Comparison of ENCODE assay signal across 8 mouse cellular contexts in genomic region chr7:15912183-15912582, GRCm38 (mm10). TPM values are rescaled to one million over a fixed set of nuclear protein-coding genes. Genes with fewer than 3 reads are reported as not detected.
DNase-seq lines count a peak whose midpoint lies in the region; ATAC-seq and TF ChIP-seq lines count a peak whose summit lies in the region.

No protein-coding gene starts in this region.

- no peaks in the 10 kb centered on the region for H3K9me3 ChIP-seq in embryonic facial prominence, embryonic 11.5 days (replicated peaks; ENCODE audit: control insufficient read depth, low read length)
- H3K9me3 ChIP-seq in heart, embryonic 11.5 days (replicated peaks; ENCODE audit: control insufficient read depth, low read length) = no peaks in the 10 kb centered on the region
- no peaks in the 10 kb centered on the region for H3K9me3 ChIP-seq in neural tube, embryonic 15.5 days (replicated peaks)

- no peak overlapping the region for H3K27ac ChIP-seq in embryonic facial prominence, embryonic 11.5 days (replicated peaks; ENCODE audit: low read depth, low read length)
- H3K27ac ChIP-seq in heart, embryonic 11.5 days (ENCODE audit: low read depth, low read length) = no peak overlapping the region
- no peak overlapping the region for H3K27ac ChIP-seq in neural tube, embryonic 15.5 days (replicated peaks)
- no peak overlapping the region for H3K27ac ChIP-seq in testis, adult 2 months (ENCODE audit: control insufficient read depth, insufficient read depth, low read depth, low read length)

- H3K4me2 ChIP-seq in embryonic facial prominence, embryonic 11.5 days (ENCODE audit: low read depth, low read length) = no peak overlapping the region
- no peak overlapping the region for H3K4me2 ChIP-seq in heart, embryonic 11.5 days
- H3K4me2 ChIP-seq in neural tube, embryonic 15.5 days = no peak overlapping the region

- no peak overlapping the region for H3K9ac ChIP-seq in embryonic facial prominence, embryonic 11.5 days (replicated peaks; ENCODE audit: low read length)
- no peak overlapping the region for H3K9ac ChIP-seq in heart, embryonic 11.5 days (ENCODE audit: low read depth, low read length)
- H3K9ac ChIP-seq in neural tube, embryonic 15.5 days (replicated peaks) = no peak overlapping the region

- H3K36me3 ChIP-seq in embryonic facial prominence, embryonic 11.5 days (replicated peaks; ENCODE audit: control insufficient read depth, insufficient read depth, low read depth, low read length) = no peaks in the 10 kb centered on the region
- 0 out of 2 replicates have a peak, but pooled peaks cover 4% of the 10 kb centered on the region for H3K36me3 ChIP-seq in heart, embryonic 11.5 days (ENCODE audit: control insufficient read depth, insufficient read depth, low read length)
- H3K36me3 ChIP-seq in neural tube, embryonic 15.5 days = peaks cover 11% of the 10 kb centered on the region
- no peaks in the 10 kb centered on the region for H3K36me3 ChIP-seq in testis, adult 2 months (ENCODE audit: control insufficient read depth, insufficient read depth, low read length)

- peak; percentile 73 for ATAC-seq in CD4-positive, CD25-positive, alpha-beta regulatory T cell, adult 4 months
- ATAC-seq in embryonic facial prominence, embryonic 11.5 days (replicated peaks; ENCODE audit: insufficient number of reproducible peaks, low FRiP score, low TSS enrichment, low read depth) = peak; percentile 70
- peak; percentile 56 for ATAC-seq in heart, embryonic 11.5 days (replicated peaks; ENCODE audit: insufficient number of reproducible peaks, low FRiP score, low TSS enrichment)
- peak; percentile 43; the same call in 1 of the 2 replicates for ATAC-seq in neural tube, embryonic 15.5 days (ENCODE audit: low FRiP score)

- H3K4me3 ChIP-seq in embryonic facial prominence, embryonic 11.5 days (ENCODE audit: low read depth, low read length) = no peak overlapping the region
- no peak overlapping the region for H3K4me3 ChIP-seq in heart, embryonic 11.5 days (ENCODE audit: low read depth, low read length)
- H3K4me3 ChIP-seq in neural tube, embryonic 15.5 days (replicated peaks) = no peak overlapping the region
- no peak overlapping the region for H3K4me3 ChIP-seq in testis, adult 2 months (ENCODE audit: control insufficient read depth, low read depth, low read length)

- TF ChIP-seq POLR2A in testis, adult 2 months (IDR thresholded peaks at IDR 0.05; ENCODE audit: control insufficient read depth, low read depth, low read length) = no peak

- H3K27me3 ChIP-seq in embryonic facial prominence, embryonic 11.5 days (ENCODE audit: control insufficient read depth, insufficient read depth, low read length) = no peaks in the 10 kb centered on the region
- no peaks in the 10 kb centered on the region for H3K27me3 ChIP-seq in heart, embryonic 11.5 days (ENCODE audit: control insufficient read depth, insufficient read depth, low read length)
- H3K27me3 ChIP-seq in neural tube, embryonic 15.5 days (replicated peaks) = no peaks in the 10 kb centered on the region
- H3K27me3 ChIP-seq in testis, adult 2 months (ENCODE audit: control insufficient read depth, insufficient read depth, low read length) = no peaks in the 10 kb centered on the region

- peak; percentile 87 for DNase-seq in adrenal gland, postnatal 14 days
- DNase-seq in embryonic facial prominence, embryonic 11.5 days (ENCODE audit: low spot score) = peak; percentile 93
- DNase-seq in kidney, adult 9 months = peak; percentile 65
- DNase-seq in lung, adult 18-20 months = peak; percentile 53 to 59

- peak; percentile 65 for TF ChIP-seq CTCF in testis, adult 2 months (IDR thresholded peaks at IDR 0.05; ENCODE audit: control insufficient read depth, insufficient read depth, insufficient replicate concordance, low read depth, low read length)

- 3% methylated on average over 4 of the region's 4 CpGs for WGBS in embryonic facial prominence, embryonic 11.5 days
- 0% methylated on average over 4 of the region's 4 CpGs for WGBS in heart, embryonic 11.5 days (ENCODE audit: insufficient replicate concordance)
- 1% methylated on average over 4 of the region's 4 CpGs for WGBS in neural tube, embryonic 15.5 days

- H3K4me1 ChIP-seq in embryonic facial prominence, embryonic 11.5 days (ENCODE audit: control insufficient read depth, insufficient read depth, low read length) = no peaks in the 10 kb centered on the region
- H3K4me1 ChIP-seq in heart, embryonic 11.5 days (ENCODE audit: control insufficient read depth, insufficient read depth, low read length) = no peaks in the 10 kb centered on the region
- 0 out of 2 replicates have a peak, but pooled peaks cover 2% of the 10 kb centered on the region for H3K4me1 ChIP-seq in neural tube, embryonic 15.5 days
- no peaks in the 10 kb centered on the region for H3K4me1 ChIP-seq in testis, adult 2 months (ENCODE audit: control insufficient read depth, insufficient read depth, low read length)

RNA-seq across cellular contexts. Expression of gene Selenow, which starts 10.0 kb away (rescaled TPM):
- 100 to 1,000 TPM; 912 to 987 TPM for polyA plus RNA-seq in CD4-positive, CD25-positive, alpha-beta regulatory T cell, adult 4 months (2017; shearing (Covaris generic))
- total RNA-seq in adrenal gland, postnatal 14 days (2021) = 191 and 202 TPM in 2 replicates
- 981 and 984 TPM in 2 replicates for polyA plus RNA-seq in embryonic facial prominence, embryonic 11.5 days (2014; fragmentation: Nextera tagmentation; extraction: Ambion mirVana)
- 726 and 772 TPM in 2 replicates for polyA plus RNA-seq in heart, embryonic 11.5 days (2014; fragmentation: Nextera tagmentation; extraction: Ambion mirVana)
- polyA plus RNA-seq in neural tube, embryonic 15.5 days (2015; fragmentation: Nextera tagmentation; extraction: Ambion mirVana) = 1,268 and 1,471 TPM in 2 replicates
- 409 and 443 TPM in 2 replicates for polyA plus RNA-seq in testis, adult 2 months (2012; rRNA removed)

RNA-seq across cellular contexts. Expression of gene Crxos, which starts 29.8 kb away (rescaled TPM):
- polyA plus RNA-seq in CD4-positive, CD25-positive, alpha-beta regulatory T cell, adult 4 months (2017; shearing (Covaris generic)) = under 1 TPM in 1 of 2 experiments, not detected in 1; 0.26 TPM
- not detected in 2 replicates for total RNA-seq in adrenal gland, postnatal 14 days (2021)
- polyA plus RNA-seq in embryonic facial prominence, embryonic 11.5 days (2014; fragmentation: Nextera tagmentation; extraction: Ambion mirVana) = not detected in 2 replicates
- polyA plus RNA-seq in heart, embryonic 11.5 days (2014; fragmentation: Nextera tagmentation; extraction: Ambion mirVana) = not detected in 2 replicates
- polyA plus RNA-seq in neural tube, embryonic 15.5 days (2015; fragmentation: Nextera tagmentation; extraction: Ambion mirVana) = not detected in 2 replicates
- polyA plus RNA-seq in testis, adult 2 months (2012; rRNA removed) = not detected in 2 replicates

RNA-seq across cellular contexts. Expression of gene Crx, which starts 32.4 kb away (rescaled TPM):
- not detected for polyA plus RNA-seq in CD4-positive, CD25-positive, alpha-beta regulatory T cell, adult 4 months (2017; shearing (Covaris generic))
- not detected in 2 replicates for total RNA-seq in adrenal gland, postnatal 14 days (2021)
- polyA plus RNA-seq in embryonic facial prominence, embryonic 11.5 days (2014; fragmentation: Nextera tagmentation; extraction: Ambion mirVana) = 0.10 TPM in 1 of 2 replicates, not detected in the other
- not detected in 2 replicates for polyA plus RNA-seq in heart, embryonic 11.5 days (2014; fragmentation: Nextera tagmentation; extraction: Ambion mirVana)
- polyA plus RNA-seq in neural tube, embryonic 15.5 days (2015; fragmentation: Nextera tagmentation; extraction: Ambion mirVana) = not detected in 2 replicates
- polyA plus RNA-seq in testis, adult 2 months (2012; rRNA removed) = not detected in 2 replicates

RNA-seq across cellular contexts. Expression of gene Nop53, which starts 33.7 kb away (rescaled TPM):
- 100 to 1,000 TPM; 244 to 324 TPM for polyA plus RNA-seq in CD4-positive, CD25-positive, alpha-beta regulatory T cell, adult 4 months (2017; shearing (Covaris generic))
- total RNA-seq in adrenal gland, postnatal 14 days (2021) = 196 and 213 TPM in 2 replicates
- polyA plus RNA-seq in embryonic facial prominence, embryonic 11.5 days (2014; fragmentation: Nextera tagmentation; extraction: Ambion mirVana) = 190 and 194 TPM in 2 replicates
- 130 and 137 TPM in 2 replicates for polyA plus RNA-seq in heart, embryonic 11.5 days (2014; fragmentation: Nextera tagmentation; extraction: Ambion mirVana)
- polyA plus RNA-seq in neural tube, embryonic 15.5 days (2015; fragmentation: Nextera tagmentation; extraction: Ambion mirVana) = 108 and 127 TPM in 2 replicates
- polyA plus RNA-seq in testis, adult 2 months (2012; rRNA removed) = 57.2 and 81.1 TPM in 2 replicates

RNA-seq across cellular contexts. Expression of gene Ehd2, which starts 55.2 kb away (rescaled TPM):
- polyA plus RNA-seq in CD4-positive, CD25-positive, alpha-beta regulatory T cell, adult 4 months (2017; shearing (Covaris generic)) = under 1 TPM; 0.07 to 0.15 TPM
- 119 and 121 TPM in 2 replicates for total RNA-seq in adrenal gland, postnatal 14 days (2021)
- polyA plus RNA-seq in embryonic facial prominence, embryonic 11.5 days (2014; fragmentation: Nextera tagmentation; extraction: Ambion mirVana) = 10.2 and 10.6 TPM in 2 replicates
- polyA plus RNA-seq in heart, embryonic 11.5 days (2014; fragmentation: Nextera tagmentation; extraction: Ambion mirVana) = 16.3 and 23.4 TPM in 2 replicates
- 9.2 and 14.8 TPM in 2 replicates for polyA plus RNA-seq in neural tube, embryonic 15.5 days (2015; fragmentation: Nextera tagmentation; extraction: Ambion mirVana)
- polyA plus RNA-seq in testis, adult 2 months (2012; rRNA removed) = 3.0 and 3.5 TPM in 2 replicates
